Mouse (Mus musculus) monocyte, adult 2 months (primary cell): ENCODE data around the gene Slc22a5.

Source experiments
- DNase-seq, 2 experiments: peaks; one replicate each; pipeline ENCODE4 v3.0.0; 2022; ENCODE audit warnings: low spot score in 2 of 2, low read depth in 1 of 2

Slc22a5 gene

GRCm38 (mm10) chr11:53842161-53842581, 49.3 kb downstream of the Slc22a5 start:
- DNase-seq: no peak

GRCm38 (mm10) chr11:53841514-53841913, 49.9 kb downstream of the Slc22a5 start:
- no peak for DNase-seq

DNA sequence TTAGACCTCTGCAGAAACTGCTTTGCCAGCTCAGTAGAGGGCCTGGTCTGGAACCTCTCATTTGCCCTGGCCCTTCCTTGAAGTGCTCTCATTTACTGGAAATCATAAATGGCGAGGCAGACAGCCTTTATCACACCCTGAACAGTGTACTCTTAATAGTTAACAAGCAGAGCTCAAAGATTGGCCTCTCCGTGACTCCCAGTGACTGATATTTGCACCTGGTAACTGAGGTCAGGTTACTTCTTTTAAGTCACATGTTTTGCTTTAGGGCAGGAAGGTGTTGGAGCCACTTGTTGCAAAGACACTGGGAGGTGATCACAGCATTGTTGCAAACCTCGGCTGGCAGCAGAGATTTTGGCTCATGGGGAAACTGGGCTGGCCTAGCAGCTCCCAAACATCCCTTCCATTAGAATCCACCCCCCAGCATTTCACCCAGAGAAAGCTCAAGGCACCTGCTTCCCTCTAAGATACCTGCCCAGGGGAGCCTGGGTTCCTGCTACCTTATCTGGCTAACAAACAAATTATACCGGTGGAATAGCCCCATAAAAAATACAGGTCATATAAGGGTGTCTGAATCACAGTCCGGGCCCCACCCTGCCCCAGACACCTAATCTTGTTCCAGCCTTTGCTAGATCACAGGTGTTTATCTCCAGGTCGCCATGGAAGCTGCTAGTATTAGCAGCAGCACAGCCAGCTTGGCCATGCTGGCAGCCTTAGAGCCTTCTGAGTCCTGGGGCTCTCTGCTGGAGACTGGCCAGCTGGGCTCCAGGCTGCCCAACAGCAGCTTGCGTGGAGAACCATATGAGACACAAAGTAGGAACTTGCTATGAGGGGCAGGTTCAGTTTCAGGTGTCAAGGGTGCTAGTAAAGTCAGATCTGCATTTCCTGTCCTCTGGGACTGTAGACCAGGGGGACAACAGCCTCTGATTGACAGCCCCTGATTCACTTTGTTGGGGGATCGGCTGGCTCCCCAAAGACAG, 51.5 kb downstream of the Slc22a5 start:
- no peak for DNase-seq

GRCm38 (mm10) chr11:53839147-53839546, 52.3 kb downstream of the Slc22a5 start:
- no peak for DNase-seq

- DNase-seq: no peak
Measured at GRCm38 (mm10) chr11:53837731-53838130, 53.7 kb downstream of the Slc22a5 start.

GRCm38 (mm10) chr11:53835379-53836010, 56.0 kb downstream of the Slc22a5 start:
- DNase-seq: no peak

- DNase-seq: no peak
Measured at GRCm38 (mm10) chr11:53825409-53825808, 66.1 kb downstream of the Slc22a5 start.

- no peak for DNase-seq
Measured at GRCm38 (mm10) chr11:53821945-53822338, 69.5 kb downstream of the Slc22a5 start.

GRCm38 (mm10) chr11:53821230-53821944, 70.1 kb downstream of the Slc22a5 start:
- no peak for DNase-seq

DNA sequence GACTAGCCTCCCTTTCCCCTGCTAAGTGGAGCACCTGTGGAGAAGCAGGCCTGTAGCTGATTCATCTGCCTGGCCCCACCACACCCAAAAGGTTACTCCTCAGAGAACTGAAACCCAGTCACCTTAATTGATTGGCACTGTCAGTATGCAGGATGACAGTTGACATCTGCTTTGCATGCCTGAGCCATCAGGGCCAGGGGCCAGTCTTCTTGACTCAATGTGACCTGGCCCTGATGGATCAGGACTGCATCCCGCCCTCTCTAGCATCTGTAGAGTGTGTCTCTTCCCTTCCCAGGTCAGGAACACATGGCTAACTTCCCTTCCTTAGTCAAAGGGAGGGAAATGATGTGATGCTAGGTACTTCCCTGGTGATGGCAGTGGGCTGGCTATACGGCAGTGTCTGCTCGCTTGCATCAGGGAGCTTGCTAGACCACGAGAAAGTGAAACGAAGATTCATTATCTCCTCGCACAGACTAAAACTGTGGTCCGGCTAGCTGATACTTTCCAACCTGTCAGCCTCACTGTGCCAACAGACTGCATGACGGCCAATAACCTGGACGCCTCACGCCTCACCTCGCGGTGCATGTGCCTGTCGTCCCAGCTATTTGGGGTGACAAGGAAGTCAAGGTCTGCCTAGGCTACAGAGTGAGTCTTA, 70.8 kb downstream of the Slc22a5 start:
- no peak for DNase-seq

- no peak for DNase-seq
Measured at GRCm38 (mm10) chr11:53819511-53819910, 71.9 kb downstream of the Slc22a5 start.

DNA sequence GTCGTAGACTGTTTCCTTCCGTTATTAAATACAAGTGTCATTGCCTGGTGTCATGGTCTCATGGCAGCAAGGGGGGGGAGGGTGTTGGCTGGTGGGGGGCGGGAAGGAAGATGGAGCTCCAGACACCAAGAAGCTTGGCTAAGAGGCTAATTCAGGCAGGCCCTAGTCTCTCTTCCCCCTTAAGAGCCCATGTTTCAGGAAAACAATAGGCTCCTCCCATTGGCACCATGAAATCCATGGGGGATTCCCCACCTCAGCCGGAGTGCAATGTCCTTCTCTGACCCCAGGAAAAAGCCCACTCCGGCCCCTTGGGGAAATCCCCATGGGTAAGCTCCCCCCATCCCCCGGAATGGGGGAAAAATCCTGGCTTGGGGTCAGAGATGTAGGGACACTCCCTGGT, 72.7 kb downstream of the Slc22a5 start:
- DNase-seq: no peak

DNA sequence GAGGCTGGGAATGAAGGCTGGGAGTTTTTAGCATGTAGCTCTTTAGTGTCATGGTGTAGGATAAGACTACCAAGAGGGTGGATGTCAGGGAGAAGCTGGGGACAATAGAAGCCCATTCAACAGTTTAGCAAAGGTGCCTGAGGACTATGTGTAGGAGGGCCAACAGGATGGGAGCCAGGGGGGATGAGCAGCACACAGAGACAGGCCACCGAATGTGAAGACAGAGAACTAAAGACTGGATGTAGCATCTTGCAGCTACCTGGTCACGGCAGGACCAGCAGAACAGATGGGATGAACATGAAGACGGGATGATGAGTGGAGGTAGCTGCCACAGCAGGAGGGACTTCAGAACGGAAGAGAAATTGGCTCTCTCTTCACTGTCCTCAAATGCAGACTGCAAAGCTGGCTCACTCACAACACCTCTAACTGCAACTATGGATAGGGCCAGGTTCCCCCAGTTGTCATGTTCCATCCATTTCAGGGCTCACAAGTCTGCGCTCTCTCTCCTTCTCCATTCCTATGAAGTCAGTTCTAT, 74.6 kb downstream of the Slc22a5 start:
- no peak for DNase-seq

DNA sequence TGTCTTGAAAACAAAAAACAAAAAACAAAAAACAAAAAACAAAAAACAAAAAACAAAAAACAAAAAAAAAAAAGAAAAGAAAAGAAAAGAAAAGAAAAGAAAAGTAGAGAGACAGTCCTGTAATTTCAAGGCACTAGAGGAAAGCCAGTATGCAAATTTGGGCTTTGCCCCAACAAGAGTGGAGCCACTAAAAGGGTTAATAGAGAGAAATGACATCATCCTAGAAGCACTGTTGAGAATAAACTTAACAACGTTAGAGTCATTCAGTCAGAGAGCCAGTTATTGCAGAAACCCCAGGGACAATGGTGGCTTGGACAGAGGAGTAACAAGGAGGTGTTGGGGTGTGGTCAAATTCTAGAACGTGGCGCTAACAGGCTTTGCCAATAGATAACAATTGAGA, 76.7 kb downstream of the Slc22a5 start:
- DNase-seq: no peak
